Mouse (Mus musculus) liver, embryonic 14.5 days (tissue): ENCODE measurements around the gene Il17re.

Source experiments
- CTCF ChIP-seq: IDR thresholded peaks from 2 replicates; pipeline ENCODE4 v1.5.1; 2016; ENCODE audit warnings: antibody characterized with exemption, low read depth, control low read depth
- EP300 ChIP-seq: IDR thresholded peaks from 2 replicates; pipeline ENCODE4 v1.6.1; 2016; ENCODE audit warnings: antibody characterized with exemption, low read depth

DNA sequence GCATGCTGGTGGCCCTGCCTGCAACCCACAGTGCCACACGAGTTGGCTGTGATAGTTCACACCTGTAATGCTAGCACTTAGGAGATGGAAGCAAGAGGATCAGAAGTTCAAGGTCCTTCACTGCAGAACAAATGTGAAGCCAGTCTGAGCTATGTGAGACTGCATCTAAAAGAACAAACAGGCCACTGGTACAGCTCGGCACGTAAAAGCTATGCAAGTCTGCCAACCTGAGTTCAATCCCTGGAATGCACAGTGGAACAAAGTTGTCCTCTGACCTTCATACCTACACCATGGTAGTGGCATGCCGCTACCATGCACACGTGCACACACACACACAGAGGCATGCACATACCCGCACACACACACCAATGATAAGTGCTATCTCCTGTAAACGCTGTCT lies 34.1 kb upstream of the Il17re start:
- TF ChIP-seq CTCF (no peak), EP300 (no peak)
